23 mouse cellular contexts compared by ENCODE assay signal in genomic region chr6:145423484-145423883, GRCm38 (mm10).
DNase-seq lines count a peak whose midpoint lies in the region; ATAC-seq lines count a peak whose summit lies in the region.
"Had no signal": no experiment of that assay in that cellular context is flagged by ENCODE, and none has a peak within 500 bp of the region (broad histone marks: within the 10 kb centered on the region; RNA-seq: fewer than 3 reads in every experiment).

No protein-coding gene starts in this region.

- H3K27ac ChIP-seq in forebrain, embryonic 11.5 days (ENCODE audit: low read depth, low read length) = no peak overlapping the region
- no peak overlapping the region for H3K27ac ChIP-seq in forebrain, embryonic 14.5 days (ENCODE audit: low read depth, low read length)
- H3K27ac ChIP-seq: embryonic facial prominence, embryonic 12.5 days; forebrain, embryonic 12.5 days; gastrocnemius, adult 2 months; hindbrain, embryonic 14.5 days; limb, embryonic 12.5 days; midbrain, embryonic 12.5 days had no signal

- H3K4me2 ChIP-seq in forebrain, embryonic 11.5 days (ENCODE audit: low read depth, low read length, severe bottlenecking) = no peak overlapping the region
- H3K4me2 ChIP-seq in forebrain, embryonic 14.5 days (ENCODE audit: low read length) = no peak overlapping the region
- H3K4me2 ChIP-seq: embryonic facial prominence, embryonic 12.5 days; forebrain, embryonic 12.5 days; hindbrain, embryonic 14.5 days; limb, embryonic 12.5 days; liver, embryonic 11.5 days; midbrain, embryonic 12.5 days had no signal

- no peaks in the 10 kb centered on the region for H3K4me1 ChIP-seq in forebrain, embryonic 11.5 days (replicated peaks; ENCODE audit: control insufficient read depth, insufficient read depth, low read length)
- no peaks in the 10 kb centered on the region for H3K4me1 ChIP-seq in forebrain, embryonic 14.5 days (ENCODE audit: control insufficient read depth, insufficient read depth, low read length)
- H3K4me1 ChIP-seq: forebrain, embryonic 12.5 days had no signal

- no peak overlapping the region for H3K9ac ChIP-seq in forebrain, embryonic 11.5 days (ENCODE audit: low read length)
- no peak overlapping the region for H3K9ac ChIP-seq in forebrain, embryonic 14.5 days (ENCODE audit: low read length)
- H3K9ac ChIP-seq: embryonic facial prominence, embryonic 12.5 days; forebrain, embryonic 12.5 days; hindbrain, embryonic 14.5 days; limb, embryonic 12.5 days; liver, postnatal 0 days; midbrain, embryonic 12.5 days had no signal

- peak; percentile 9 for DNase-seq in forebrain, embryonic 11.5 days (ENCODE audit: low spot score)
- no peak for DNase-seq in forebrain, embryonic 14.5 days (ENCODE audit: low spot score)
- DNase-seq in heart, postnatal 4 days = peak; percentile 1
- DNase-seq in heart, postnatal 36 days = no peak
- peak; percentile 17 to 28 for DNase-seq in left cerebral cortex, postnatal 36 days (ENCODE audit: low spot score in 2 of 2)
- no peak for DNase-seq in left cerebral cortex, adult 9 months (ENCODE audit: low spot score in 2 of 2)
- peak; percentile 68 for DNase-seq in brain, adult 2 months (ENCODE audit: low read depth, low spot score)
- DNase-seq in adrenal gland, postnatal 14 days = no peak
- DNase-seq: adrenal gland, adult 8-10 months; cerebellum, postnatal 25 days; gastrocnemius, adult 2 months; kidney, adult 9 months; kidney, postnatal 25 days; liver, postnatal 0 days had no signal

- H3K4me3 ChIP-seq in forebrain, embryonic 11.5 days (ENCODE audit: low read depth, low read length) = no peak overlapping the region
- H3K4me3 ChIP-seq in forebrain, embryonic 14.5 days (ENCODE audit: low read depth, low read length) = no peak overlapping the region
- H3K4me3 ChIP-seq: embryonic facial prominence, embryonic 12.5 days; forebrain, embryonic 12.5 days; gastrocnemius, adult 2 months; limb, embryonic 12.5 days; midbrain, embryonic 12.5 days had no signal

- no peaks in the 10 kb centered on the region for H3K36me3 ChIP-seq in forebrain, embryonic 11.5 days (ENCODE audit: control insufficient read depth, insufficient read depth, low read length)
- no peaks in the 10 kb centered on the region for H3K36me3 ChIP-seq in forebrain, embryonic 14.5 days (ENCODE audit: control insufficient read depth, insufficient read depth, low read length)
- H3K36me3 ChIP-seq: embryonic facial prominence, embryonic 12.5 days; forebrain, embryonic 12.5 days; limb, embryonic 12.5 days; midbrain, embryonic 12.5 days had no signal

- no peaks in the 10 kb centered on the region for H3K9me3 ChIP-seq in forebrain, embryonic 11.5 days (ENCODE audit: control insufficient read depth, low read length)
- no peaks in the 10 kb centered on the region for H3K9me3 ChIP-seq in forebrain, embryonic 14.5 days (replicated peaks; ENCODE audit: control insufficient read depth, low read length)
- H3K9me3 ChIP-seq: embryonic facial prominence, embryonic 12.5 days; forebrain, embryonic 12.5 days; limb, embryonic 12.5 days; midbrain, embryonic 12.5 days had no signal

- 88% methylated on average over 12 of the region's 12 CpGs for WGBS in forebrain, embryonic 11.5 days
- WGBS in forebrain, embryonic 14.5 days = 85% methylated on average over 12 of the region's 12 CpGs

- ATAC-seq in forebrain, embryonic 11.5 days (replicated peaks; ENCODE audit: low FRiP score) = no peak
- ATAC-seq in forebrain, embryonic 14.5 days = no peak
- ATAC-seq: activated CD4-positive, CD25-positive, alpha-beta regulatory T cell, adult 4 months; inflammation-experienced regulatory T-cells, adult 6 months; liver, postnatal 0 days; lung, postnatal 0 days had no signal

- H3K27me3 ChIP-seq in forebrain, embryonic 11.5 days (ENCODE audit: control insufficient read depth, insufficient read depth, low read length) = no peaks in the 10 kb centered on the region
- no peaks in the 10 kb centered on the region for H3K27me3 ChIP-seq in forebrain, embryonic 14.5 days (replicated peaks; ENCODE audit: control insufficient read depth, insufficient read depth, low read length)
- H3K27me3 ChIP-seq: embryonic facial prominence, embryonic 12.5 days; forebrain, embryonic 12.5 days; limb, embryonic 12.5 days; midbrain, embryonic 12.5 days had no signal

- intact Hi-C loops in heart, postnatal 36 days (cut with DNase I) = no loop called here
- intact Hi-C loops in left cerebral cortex, postnatal 36 days (cut with DNase I) = no loop called here

Comparison
In these comparisons a context has a peak if more than half of its experiments do, and no peak if none do; other contexts are left out.
1. DNase-seq: peak in forebrain, embryonic 11.5 days (single experiment), heart, postnatal 4 days (single experiment), left cerebral cortex, postnatal 36 days (2 of 2) and brain, adult 2 months (single experiment); none in forebrain, embryonic 14.5 days (single experiment), heart, postnatal 36 days (0 of 2), left cerebral cortex, adult 9 months (0 of 2) and adrenal gland, postnatal 14 days (single experiment).